Mouse (Mus musculus) heart, embryonic 11.5 days (tissue): ENCODE data around the gene Zfr. TPM values are rescaled to one million over a fixed set of nuclear protein-coding genes. Genes with fewer than 3 reads are reported as not detected.
"Not testable (repeated sequence)": the region's sequence is repeated elsewhere in the genome, so short reads cannot be mapped to it uniquely, and the experiment has no call there.

ENCODE experiments used
- ATAC-seq: fragments of 200-750 bp; cut with Nextera tagmentation; replicated peaks from 2 replicates; pipeline ENCODE4 v1.8.0; 2017; ENCODE audit warnings: moderate library complexity; ENCODE audit not compliant: insufficient number of reproducible peaks, low FRiP score, low TSS enrichment
- H3K27ac ChIP-seq: fragments of 300-500 bp; sonication (generic); 2 replicates; pipeline ENCODE4 v1.5.1; 2014; ENCODE audit warnings: mild to moderate bottlenecking, low read depth, low read length
- H3K27me3 ChIP-seq: fragments of 300-500 bp; sonication (generic); 2 replicates; pipeline ENCODE4 v1.6.1; 2014; ENCODE audit warnings: mild to moderate bottlenecking, low read length, mixed read lengths; ENCODE audit not compliant: control insufficient read depth, insufficient read depth
- H3K36me3 ChIP-seq: fragments of 300-500 bp; sonication (generic); 2 replicates; pipeline ENCODE4 v1.6.1; 2014; ENCODE audit warnings: mild to moderate bottlenecking, low read length, moderate library complexity, mixed read lengths; ENCODE audit not compliant: control insufficient read depth, insufficient read depth
- H3K4me1 ChIP-seq: fragments of 300-500 bp; sonication (generic); 2 replicates; pipeline ENCODE4 v1.6.1; 2014; ENCODE audit warnings: low read length; ENCODE audit not compliant: control insufficient read depth, insufficient read depth
- H3K4me2 ChIP-seq: fragments of 300-500 bp; sonication (generic); 2 replicates; pipeline ENCODE4 v1.6.1; 2014; ENCODE audit warnings: mild to moderate bottlenecking, moderate library complexity
- H3K4me3 ChIP-seq: fragments of 300-500 bp; sonication (generic); 2 replicates; pipeline ENCODE4 v1.5.1; 2014; ENCODE audit warnings: low read depth, low read length
- H3K9ac ChIP-seq: fragments of 300-500 bp; sonication (generic); 2 replicates; pipeline ENCODE4 v1.6.1; 2014; ENCODE audit warnings: mild to moderate bottlenecking, low read depth, low read length, moderate library complexity
- H3K9me3 ChIP-seq: fragments of 300-500 bp; sonication (generic); replicated peaks from 2 replicates; pipeline ENCODE4 v1.6.1; 2016; ENCODE audit warnings: low read length; ENCODE audit not compliant: control insufficient read depth
- WGBS: fragments of 180-500 bp; shearing (Covaris S2); extraction: QIAGEN DNeasy Blood & Tissue Kit; methylation state at CpG from one replicate; pipeline ENCODE4 v1.1.7; 2014; ENCODE audit not compliant: insufficient replicate concordance; 5-methylcytosine and 5-hydroxymethylcytosine counted together
- polyA plus RNA-seq: library from polyadenylated mRNA; unstranded; fragments of >200 nt; fragmentation: Nextera tagmentation; extraction: Ambion mirVana; gene quantifications from 2 replicates; pipeline ENCODE4 v1.2.1, GENCODE M21; 2014

Gene Zfr
- polyA plus RNA-seq, 1 experiment from 2014 or later = 118 TPM

- H3K4me3 ChIP-seq = no peak overlapping the region
- H3K9ac ChIP-seq = no peak overlapping the region
- no peak for ATAC-seq
- peaks cover 11% of the 10 kb centered on the region for H3K4me1 ChIP-seq
- H3K9me3 ChIP-seq = no peaks in the 10 kb centered on the region
- H3K27ac ChIP-seq = no peak overlapping the region
- 39% methylated on average over 6 of the region's 6 CpGs for WGBS
- H3K36me3 ChIP-seq = no peaks in the 10 kb centered on the region
- no peak overlapping the region for H3K4me2 ChIP-seq
- H3K27me3 ChIP-seq = no peaks in the 10 kb centered on the region
Measured at GRCm38 (mm10) chr15:12114546-12114945, 3.1 kb upstream of the Zfr start.

GRCm38 (mm10) chr15:12115722-12116230 lies 1.9 kb upstream of the Zfr start:
- no peak for ATAC-seq
- WGBS = 22% methylated on average over 6 of the region's 6 CpGs
- Histone ChIP-seq H3K4me3 (no peak overlapping the region), H3K9ac (no peak overlapping the region), H3K4me1 (peaks cover 8% of the 10 kb centered on the region), H3K27ac (no peak overlapping the region), H3K4me2 (no peak overlapping the region), H3K36me3 (no peaks in the 10 kb centered on the region), H3K27me3 (no peaks in the 10 kb centered on the region), H3K9me3 (no peaks in the 10 kb centered on the region)

- Histone ChIP-seq H3K9me3 (no peaks in the 10 kb centered on the region), H3K4me1 (peaks cover 9% of the 10 kb centered on the region), H3K9ac (peak overlapping the region; percentile 99), H3K27me3 (no peaks in the 10 kb centered on the region), H3K36me3 (no peaks in the 10 kb centered on the region), H3K4me2 (peak overlapping the region; percentile 88), H3K4me3 (peak overlapping the region; percentile 99), H3K27ac (peak overlapping the region; percentile 97)
- WGBS = under 1% methylated on average over 33 of the region's 43 CpGs
- no peak for ATAC-seq
Measured at GRCm38 (mm10) chr15:12118093-12118431, 431 bp downstream of the Zfr start.

GRCm38 (mm10) chr15:12118432-12119128 lies 949 bp downstream of the Zfr start:
- Histone ChIP-seq H3K9me3 (no peaks in the 10 kb centered on the region), H3K4me1 (peaks cover 9% of the 10 kb centered on the region), H3K27me3 (no peaks in the 10 kb centered on the region), H3K36me3 (no peaks in the 10 kb centered on the region), H3K4me3 (peak overlapping the region; percentile 99), H3K9ac (peak overlapping the region; percentile 99), H3K4me2 (peak overlapping the region; percentile 88), H3K27ac (peak overlapping the region; percentile 97)
- ATAC-seq = peak; percentile 79
- WGBS = under 1% methylated on average over 41 of the region's 61 CpGs

- 9% methylated on average over 7 of the region's 7 CpGs for WGBS
- H3K9ac ChIP-seq = peak overlapping the region; percentile 99
- H3K4me1 ChIP-seq = peaks cover 9% of the 10 kb centered on the region
- no peaks in the 10 kb centered on the region for H3K36me3 ChIP-seq
- peak overlapping the region; percentile 97 for H3K27ac ChIP-seq
- H3K9me3 ChIP-seq = no peaks in the 10 kb centered on the region
- H3K4me3 ChIP-seq = peak overlapping the region; percentile 99
- peak overlapping the region; percentile 88 for H3K4me2 ChIP-seq
- no peaks in the 10 kb centered on the region for H3K27me3 ChIP-seq
- ATAC-seq = no peak
Measured at GRCm38 (mm10) chr15:12119129-12119466, 1.5 kb downstream of the Zfr start.

- H3K9ac ChIP-seq = no peak overlapping the region
- H3K4me1 ChIP-seq = peaks cover 3% of the 10 kb centered on the region; the same call in 1 of the 2 replicates
- no peak for ATAC-seq
- 82% methylated on average over 1 of the region's 1 CpGs for WGBS
- no peaks in the 10 kb centered on the region for H3K9me3 ChIP-seq
- no peaks in the 10 kb centered on the region for H3K27me3 ChIP-seq
- H3K27ac ChIP-seq = no peak overlapping the region
- no peak overlapping the region for H3K4me3 ChIP-seq
- H3K4me2 ChIP-seq = no peak overlapping the region
- peaks cover 3% of the 10 kb centered on the region; the same call in 1 of the 2 replicates for H3K36me3 ChIP-seq
Measured at GRCm38 (mm10) chr15:12124913-12125312, 7.3 kb downstream of the Zfr start.

- not testable (repeated sequence) for H3K9ac ChIP-seq, H3K4me2 ChIP-seq, H3K36me3 ChIP-seq, ATAC-seq, H3K27ac ChIP-seq, H3K4me3 ChIP-seq, H3K9me3 ChIP-seq, H3K27me3 ChIP-seq
- WGBS = 87% methylated on average over 3 of the region's 3 CpGs
- H3K4me1 ChIP-seq = peaks cover 14% of the 10 kb centered on the region; the same call in 1 of the 2 replicates
Measured at GRCm38 (mm10) chr15:12130871-12131270, 13.2 kb downstream of the Zfr start.

GRCm38 (mm10) chr15:12134546-12134945 lies 16.9 kb downstream of the Zfr start:
- no peak overlapping the region; the same call in 1 of the 2 replicates for H3K4me2 ChIP-seq
- WGBS = 16% methylated on average over 1 of the region's 1 CpGs
- peaks cover 7% of the 10 kb centered on the region; the same call in 1 of the 2 replicates for H3K36me3 ChIP-seq
- H3K9me3 ChIP-seq = no peaks in the 10 kb centered on the region
- H3K4me3 ChIP-seq = no peak overlapping the region
- no peaks in the 10 kb centered on the region for H3K27me3 ChIP-seq
- no peak overlapping the region for H3K9ac ChIP-seq
- H3K27ac ChIP-seq = no peak overlapping the region
- ATAC-seq = no peak
- peaks cover 14% of the 10 kb centered on the region; the same call in 1 of the 2 replicates for H3K4me1 ChIP-seq

- Histone ChIP-seq H3K27me3 (no peaks in the 10 kb centered on the region), H3K9me3 (no peaks in the 10 kb centered on the region), H3K4me2 (no peak overlapping the region), H3K27ac (no peak overlapping the region), H3K4me3 (no peak overlapping the region), H3K9ac (no peak overlapping the region), H3K4me1 (peaks cover 14% of the 10 kb centered on the region; the same call in 1 of the 2 replicates), H3K36me3 (peaks cover 9% of the 10 kb centered on the region; the same call in 1 of the 2 replicates)
- 54% methylated on average over 3 of the region's 3 CpGs for WGBS
- ATAC-seq = no peak
Measured at GRCm38 (mm10) chr15:12135368-12135767, 17.7 kb downstream of the Zfr start.
